Mouse (Mus musculus) G1E (cell line): ENCODE measurements around the gene Xkr8.

Experiments
- CTCF ChIP-seq: IDR thresholded peaks from 2 replicates; pipeline ENCODE4 v1.5.1; 2012; ENCODE audit warnings: low read depth, low read length, inconsistent platforms, mixed read lengths
- GATA1 ChIP-seq: IDR thresholded peaks from 2 replicates; pipeline ENCODE4 v1.6.1; 2012; ENCODE audit warnings: borderline replicate concordance, low read length, inconsistent platforms, mixed read lengths

- TF ChIP-seq CTCF, result no peak
- TF ChIP-seq GATA1, result no peak
Observed at GRCm38 (mm10) chr4:132780288-132780687, 47.9 kb upstream of the Xkr8 start.
